Mouse (Mus musculus) heart, embryonic 14.5 days (tissue): ENCODE data around the gene Sbno1. TPM values are rescaled to one million over a fixed set of nuclear protein-coding genes. Genes with fewer than 3 reads are reported as not detected.
"Not testable (repeated sequence)": the region's sequence is repeated elsewhere in the genome, so short reads cannot be mapped to it uniquely, and the experiment has no call there.

Experiments used
- ATAC-seq: fragments of 200-750 bp; cut with Nextera tagmentation; 2 replicates; pipeline ENCODE4 v1.8.0; 2017; ENCODE audit warnings: low read depth, moderate TSS enrichment; ENCODE audit not compliant: insufficient number of reproducible peaks, insufficient read depth, low FRiP score
- H3K27ac ChIP-seq, 2 experiments: fragments of 200-500 bp in 1 of 2; fragments of 300-500 bp in 1 of 2; sonication (generic) in 1 of 2; replicated peaks in 1 of 2; 2 replicates each; pipeline ENCODE4 v1.5.1; 2012 to 2014; ENCODE audit warnings: low read depth in 2 of 2, low read length in 2 of 2, control low read depth in 1 of 2, mild to moderate bottlenecking in 1 of 2, mixed read lengths in 1 of 2; ENCODE audit not compliant: control insufficient read depth in 1 of 2, insufficient read depth in 1 of 2
- H3K27me3 ChIP-seq: fragments of 300-500 bp; sonication (generic); 2 replicates; pipeline ENCODE4 v1.6.1; 2014; ENCODE audit warnings: mild to moderate bottlenecking, low read length, control low read depth; ENCODE audit not compliant: control insufficient read depth, insufficient read depth
- H3K36me3 ChIP-seq: fragments of 300-500 bp; sonication (generic); 2 replicates; pipeline ENCODE4 v1.6.1; 2014; ENCODE audit warnings: mild to moderate bottlenecking, control low read depth, low read length, mixed read lengths; ENCODE audit not compliant: control insufficient read depth, insufficient read depth
- H3K4me1 ChIP-seq, 2 experiments: fragments of 200-500 bp in 1 of 2; fragments of 300-500 bp in 1 of 2; sonication (generic) in 1 of 2; 2 replicates each; pipeline ENCODE4 v1.6.1; 2012 to 2014; ENCODE audit warnings: low read length in 2 of 2, control low read depth in 1 of 2, mixed read lengths in 1 of 2; ENCODE audit not compliant: control insufficient read depth in 2 of 2, insufficient read depth in 2 of 2
- H3K4me2 ChIP-seq: fragments of 300-500 bp; sonication (generic); 2 replicates; pipeline ENCODE4 v1.6.1; 2014; ENCODE audit warnings: mild to moderate bottlenecking, low read length
- H3K4me3 ChIP-seq, 2 experiments: fragments of 200-500 bp in 1 of 2; fragments of 300-500 bp in 1 of 2; sonication (generic) in 1 of 2; 2 replicates each; pipeline ENCODE4 v1.5.1; 2012 to 2014; ENCODE audit warnings: low read length in 2 of 2, mild to moderate bottlenecking in 2 of 2, control low read depth in 1 of 2, low read depth in 1 of 2, moderate library complexity in 1 of 2; ENCODE audit not compliant: control insufficient read depth in 1 of 2, insufficient read depth in 1 of 2
- H3K9ac ChIP-seq: fragments of 300-500 bp; sonication (generic); 2 replicates; pipeline ENCODE4 v1.6.1; 2014; ENCODE audit warnings: mild to moderate bottlenecking, low read length
- H3K9me3 ChIP-seq: fragments of 300-500 bp; sonication (generic); 2 replicates; pipeline ENCODE4 v1.6.1; 2016; ENCODE audit warnings: low read length, control low read depth; ENCODE audit not compliant: control insufficient read depth
- WGBS: fragments of 180-500 bp; shearing (Covaris S2); extraction: QIAGEN DNeasy Blood & Tissue Kit; methylation state at CpG from one replicate; pipeline ENCODE4 v1.1.7; 2014; 5-methylcytosine and 5-hydroxymethylcytosine counted together
- polyA plus RNA-seq: library from polyadenylated mRNA; unstranded; fragments of >200 nt; fragmentation: Nextera tagmentation; extraction: Ambion mirVana; gene quantifications from 2 replicates; pipeline ENCODE4 v1.2.1, GENCODE M21; 2014

Gene Sbno1
- polyA plus RNA-seq, 1 experiment from 2014 or later = 68.1 TPM

- H3K27me3 ChIP-seq = no peaks in the 10 kb centered on the region
- 84% methylated on average over 8 of the region's 8 CpGs for WGBS
- no peaks in the 10 kb centered on the region for H3K9me3 ChIP-seq
- no peak for ATAC-seq
- H3K4me1 ChIP-seq = no peaks in the 10 kb centered on the region
- H3K4me2 ChIP-seq = no peak overlapping the region
- no peak overlapping the region for H3K4me3 ChIP-seq
- H3K27ac ChIP-seq = no peak overlapping the region
- peaks cover 69% of the 10 kb centered on the region for H3K36me3 ChIP-seq
- H3K9ac ChIP-seq = no peak overlapping the region
These were observed 36.7 kb upstream of the Sbno1 start for GRCm38 (mm10) chr5:124462297-124463025.

GRCm38 (mm10) chr5:124460922-124461321 is 35.1 kb upstream of the Sbno1 start:
- not testable (repeated sequence) for H3K9me3 ChIP-seq, H3K4me2 ChIP-seq, H3K27me3 ChIP-seq, H3K9ac ChIP-seq, H3K27ac ChIP-seq, H3K4me3 ChIP-seq, H3K4me1 ChIP-seq, ATAC-seq
- peaks cover 76% of the 10 kb centered on the region for H3K36me3 ChIP-seq
- 88% methylated on average over 14 of the region's 14 CpGs for WGBS

GRCm38 (mm10) chr5:124456762-124457161 is 31.0 kb upstream of the Sbno1 start:
- Histone ChIP-seq H3K4me1 (peaks cover 8 to 13% of the 10 kb centered on the region in 2 experiments; a peak in 3 of 4 replicates), H3K27ac (no peak overlapping the region), H3K4me3 (no peak overlapping the region), H3K27me3 (no peaks in the 10 kb centered on the region), H3K36me3 (peaks cover 99% of the 10 kb centered on the region), H3K9me3 (no peaks in the 10 kb centered on the region), H3K9ac (no peak overlapping the region), H3K4me2 (no peak overlapping the region)
- no peak for ATAC-seq
- 98% methylated on average over 6 of the region's 6 CpGs for WGBS

GRCm38 (mm10) chr5:124454082-124454419 is 28.2 kb upstream of the Sbno1 start:
- WGBS = 63% methylated on average over 1 of the region's 1 CpGs
- ATAC-seq = no peak
- peaks cover 12 to 21% of the 10 kb centered on the region in 2 experiments; a peak in 3 of 4 replicates for H3K4me1 ChIP-seq
- H3K9ac ChIP-seq = no peak overlapping the region
- no peaks in the 10 kb centered on the region for H3K9me3 ChIP-seq
- no peak overlapping the region for H3K4me3 ChIP-seq
- peaks cover 100% of the 10 kb centered on the region for H3K36me3 ChIP-seq
- no peak overlapping the region for H3K4me2 ChIP-seq
- H3K27ac ChIP-seq = no peak overlapping the region
- no peaks in the 10 kb centered on the region for H3K27me3 ChIP-seq

- 75% methylated on average over 13 of the region's 13 CpGs for WGBS
- H3K27ac ChIP-seq = peak overlapping the region; percentile 1 to 53; a peak in 2 of 4 replicates
- ATAC-seq = no peak; the same call in 1 of the 2 replicates
These were observed 27.7 kb upstream of the Sbno1 start for GRCm38 (mm10) chr5:124453339-124454081.

GRCm38 (mm10) chr5:124452494-124453228 is 26.9 kb upstream of the Sbno1 start:
- ATAC-seq = no peak; the same call in 1 of the 2 replicates
- Histone ChIP-seq H3K4me3 (no peak overlapping the region), H3K4me2 (no peak overlapping the region), H3K4me1 (peaks cover 12 to 28% of the 10 kb centered on the region in 2 experiments; a peak in 3 of 4 replicates), H3K27me3 (no peaks in the 10 kb centered on the region), H3K9me3 (no peaks in the 10 kb centered on the region), H3K9ac (0 out of 2 replicates have a peak overlapping the region, but pooled peaks have one; percentile 21), H3K27ac (peak overlapping the region; percentile 53 to 55; a peak in 3 of 4 replicates), H3K36me3 (peaks cover 100% of the 10 kb centered on the region)
- 64% methylated on average over 15 of the region's 15 CpGs for WGBS

More at GRCm38 (mm10) chr5:124453339-124454081, 27.7 kb upstream of the Sbno1 start:
- no peaks in the 10 kb centered on the region for H3K9me3 ChIP-seq
- no peaks in the 10 kb centered on the region for H3K27me3 ChIP-seq
- no peak overlapping the region for H3K4me3 ChIP-seq
- H3K4me2 ChIP-seq = no peak overlapping the region
- peak overlapping the region; percentile 18; the same call in 1 of the 2 replicates for H3K9ac ChIP-seq
- H3K36me3 ChIP-seq = peaks cover 100% of the 10 kb centered on the region
- H3K4me1 ChIP-seq = peaks cover 12 to 26% of the 10 kb centered on the region in 2 experiments; a peak in 3 of 4 replicates

- H3K4me1 ChIP-seq = peaks cover 18 to 36% of the 10 kb centered on the region in 2 experiments
- no peak overlapping the region for H3K4me2 ChIP-seq
- H3K9me3 ChIP-seq = no peaks in the 10 kb centered on the region
- H3K27me3 ChIP-seq = no peaks in the 10 kb centered on the region
- WGBS = 78% methylated on average over 15 of the region's 16 CpGs
- no peak for ATAC-seq
- H3K4me3 ChIP-seq = no peak overlapping the region
- H3K9ac ChIP-seq = no peak overlapping the region
- H3K27ac ChIP-seq = peak overlapping the region in 1 of 2 experiments; percentile 20; a peak in 1 of 4 replicates
- H3K36me3 ChIP-seq = peaks cover 90% of the 10 kb centered on the region
These were observed 25.0 kb upstream of the Sbno1 start for GRCm38 (mm10) chr5:124450641-124451340.
